Mouse (Mus musculus): ENCODE measurements around the gene Crb2.

DNA sequence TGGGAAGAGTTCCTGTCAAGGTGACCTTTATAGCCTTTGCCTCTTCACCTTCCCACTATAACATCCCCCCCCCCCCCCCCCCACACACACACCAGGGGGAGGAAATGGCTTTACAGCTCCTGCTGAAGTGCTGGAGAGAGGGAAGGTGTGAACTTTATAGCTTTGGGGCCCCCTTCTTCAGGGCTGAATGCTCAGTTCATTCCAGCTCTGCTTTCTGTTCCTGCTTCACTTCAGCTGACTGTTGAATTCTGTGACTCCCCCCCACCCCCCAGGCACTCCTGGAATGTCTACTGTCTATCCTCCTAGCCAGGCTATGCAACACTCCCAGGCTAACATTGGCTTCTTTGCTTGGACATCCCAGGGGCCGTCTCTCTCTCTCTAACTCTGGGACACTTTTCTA, 20.0 kb downstream of the Crb2 start:
- TF ChIP-seq CTCF (IDR thresholded peaks at IDR 0.05; ENCODE audit: low read depth, low read length) (no peak), POLR2A (IDR thresholded peaks at IDR 0.05; ENCODE audit: extremely low read depth, insufficient read depth, low read length) (no peak)

All from liver, adult 2 months (tissue).